Mouse (Mus musculus) MEL (cell line): ENCODE data around the gene Nrxn2. TPM values are rescaled to one million over a fixed set of nuclear protein-coding genes. Genes with fewer than 3 reads are reported as not detected.

ENCODE experiments used
- DNase-seq: peaks from one replicate; pipeline ENCODE4 v3.0.0; 2011; ENCODE audit warnings: low read depth, low spot score
- H3K27ac ChIP-seq: 2 replicates; pipeline ENCODE4 v1.5.1; 2012; ENCODE audit warnings: low read depth, mild to moderate bottlenecking, control low read depth, low read length, moderate library complexity; ENCODE audit not compliant: control insufficient read depth
- H3K27me3 ChIP-seq, 2 experiments: fragments of 150-350 bp in 1 of 2; sonication (generic) in 1 of 2; 2 replicates each; pipeline ENCODE4 v1.6.1; 2012; ENCODE audit warnings: low read length in 2 of 2, mild to moderate bottlenecking in 2 of 2, improper control_type of control experiment in 1 of 2, moderate library complexity in 1 of 2; ENCODE audit not compliant: insufficient read depth in 2 of 2, control insufficient read depth in 1 of 2
- H3K36me3 ChIP-seq, 2 experiments: 2 replicates each; pipeline ENCODE4 v1.6.1; 2012 to 2014; ENCODE audit warnings: low read length in 2 of 2, improper control_type of control experiment in 1 of 2, inconsistent platforms in 1 of 2, mild to moderate bottlenecking in 1 of 2; ENCODE audit not compliant: insufficient read depth in 2 of 2, control insufficient read depth in 1 of 2
- H3K4me1 ChIP-seq, 2 experiments: fragments of 150-350 bp in 1 of 2; sonication (generic) in 1 of 2; 2 replicates each; pipeline ENCODE4 v1.6.1; 2012; ENCODE audit warnings: low read length in 2 of 2, improper control_type of control experiment in 1 of 2, mild to moderate bottlenecking in 1 of 2; ENCODE audit not compliant: insufficient read depth in 2 of 2, control insufficient read depth in 1 of 2
- H3K4me3 ChIP-seq, 2 experiments: fragments of 150-350 bp in 1 of 2; sonication (generic) in 1 of 2; 2 replicates each; pipeline ENCODE4 v1.5.1; 2012; ENCODE audit warnings: low read depth in 2 of 2, low read length in 2 of 2, mild to moderate bottlenecking in 2 of 2, moderate library complexity in 2 of 2, control low read depth in 1 of 2, improper control_type of control experiment in 1 of 2; ENCODE audit not compliant: control insufficient read depth in 1 of 2, insufficient read depth in 1 of 2
- H3K79me2 ChIP-seq: 2 replicates; pipeline ENCODE4 v1.6.1; 2012; ENCODE audit warnings: mild to moderate bottlenecking, low read length, moderate library complexity; ENCODE audit not compliant: control insufficient read depth, poor library complexity, insufficient read depth
- H3K9ac ChIP-seq: 2 replicates; pipeline ENCODE4 v1.6.1; 2012; ENCODE audit warnings: low read depth, mild to moderate bottlenecking, control low read depth, low read length, moderate library complexity; ENCODE audit not compliant: control insufficient read depth, poor library complexity, severe bottlenecking
- H3K9me3 ChIP-seq: fragments of 150-350 bp; sonication (generic); replicated peaks from 2 replicates; pipeline ENCODE4 v1.6.1; 2012; ENCODE audit warnings: mild to moderate bottlenecking, low read length, improper control_type of control experiment, moderate library complexity; ENCODE audit not compliant: insufficient read depth
- CHD2 ChIP-seq: IDR thresholded peaks from 2 replicates; pipeline ENCODE4 v1.6.1; 2011; ENCODE audit warnings: low read length, improper control_type of control experiment
- CTCF ChIP-seq, 3 experiments: IDR thresholded peaks in 2 of 3; conservative IDR thresholded peaks in 1 of 3; 2 replicates each; pipeline ENCODE4 v1.5.1; 2011 to 2012; ENCODE audit warnings: low read length in 3 of 3, low read depth in 2 of 3, mild to moderate bottlenecking in 2 of 3, improper control_type of control experiment in 1 of 3, inconsistent platforms in 1 of 3, mixed read lengths in 1 of 3, moderate library complexity in 1 of 3; ENCODE audit not compliant: control insufficient read depth in 1 of 3, insufficient read depth in 1 of 3, poor library complexity in 1 of 3, severe bottlenecking in 1 of 3
- E2F4 ChIP-seq: IDR thresholded peaks from 2 replicates; pipeline ENCODE4 v1.6.1; 2011; ENCODE audit warnings: low read depth, low read length, improper control_type of control experiment, borderline replicate concordance
- ELF1 ChIP-seq: IDR thresholded peaks from 2 replicates; pipeline ENCODE4 v1.6.1; 2014; ENCODE audit warnings: low read depth, mild to moderate bottlenecking, inconsistent platforms, low read length, improper control_type of control experiment, moderate library complexity
- EP300 ChIP-seq, 2 experiments: IDR thresholded peaks; 2 replicates each; pipeline ENCODE4 v1.6.1; 2011; ENCODE audit warnings: improper control_type of control experiment in 2 of 2, low read length in 2 of 2, low read depth in 1 of 2, mild to moderate bottlenecking in 1 of 2
- GATA1 ChIP-seq: IDR thresholded peaks from 2 replicates; pipeline ENCODE4 v1.6.1; 2011; ENCODE audit warnings: low read depth, low read length, improper control_type of control experiment
- HCFC1 ChIP-seq: IDR thresholded peaks from 2 replicates; pipeline ENCODE4 v1.6.1; 2012; ENCODE audit warnings: low read depth, mild to moderate bottlenecking, inconsistent platforms, low read length, improper control_type of control experiment, moderate library complexity
- KAT2A ChIP-seq: conservative IDR thresholded peaks from 2 replicates; pipeline ENCODE4 v1.6.1; 2012; ENCODE audit warnings: low read depth, low read length, improper control_type of control experiment, inconsistent platforms
- MAFK ChIP-seq: IDR thresholded peaks from 2 replicates; pipeline ENCODE4 v1.6.1; 2011; ENCODE audit warnings: low read depth, mild to moderate bottlenecking, low read length, improper control_type of control experiment, borderline replicate concordance
- MAZ ChIP-seq: IDR thresholded peaks from 2 replicates; pipeline ENCODE4 v1.6.1; 2012; ENCODE audit warnings: low read depth, mild to moderate bottlenecking, inconsistent platforms, low read length, improper control_type of control experiment
- MEF2A ChIP-seq: IDR thresholded peaks from 2 replicates; pipeline ENCODE4 v1.6.1; 2014; ENCODE audit warnings: low read depth, mild to moderate bottlenecking, inconsistent platforms, low read length, improper control_type of control experiment; ENCODE audit not compliant: poor library complexity, insufficient replicate concordance, severe bottlenecking; ENCODE audit errors: extremely low read depth
- MYC ChIP-seq: IDR thresholded peaks from 2 replicates; pipeline ENCODE4 v1.6.1; 2011; ENCODE audit warnings: low read depth, mild to moderate bottlenecking, low read length, improper control_type of control experiment, moderate library complexity
- NRF1 ChIP-seq: IDR thresholded peaks from 2 replicates; pipeline ENCODE4 v1.6.1; 2014; ENCODE audit warnings: low read depth, mild to moderate bottlenecking, inconsistent platforms, low read length, improper control_type of control experiment, moderate library complexity; ENCODE audit not compliant: poor library complexity, insufficient read depth, severe bottlenecking
- POLR2A ChIP-seq, 2 experiments: IDR thresholded peaks; 2 replicates each; pipeline ENCODE4 v1.6.1; 2011 to 2012; ENCODE audit warnings: low read length in 2 of 2, mild to moderate bottlenecking in 2 of 2, control low read depth in 1 of 2, improper control_type of control experiment in 1 of 2, low read depth in 1 of 2, moderate library complexity in 1 of 2; ENCODE audit not compliant: control insufficient read depth in 1 of 2, insufficient read depth in 1 of 2, poor library complexity in 1 of 2
- POLR2AphosphoS2 ChIP-seq: IDR thresholded peaks from 2 replicates; pipeline ENCODE4 v1.6.1; 2011; ENCODE audit warnings: low read length, improper control_type of control experiment
- POLR2AphosphoS5 ChIP-seq: IDR thresholded peaks from 2 replicates; pipeline ENCODE4 v1.6.1; 2012; ENCODE audit warnings: low read depth, borderline replicate concordance, mild to moderate bottlenecking, inconsistent platforms, low read length, moderate library complexity, mixed read lengths
- RCOR1 ChIP-seq: IDR thresholded peaks from 2 replicates; pipeline ENCODE4 v1.6.1; 2012; ENCODE audit warnings: low read depth, mild to moderate bottlenecking, inconsistent platforms, low read length, improper control_type of control experiment
- SIN3A ChIP-seq: IDR thresholded peaks from 2 replicates; pipeline ENCODE4 v1.6.1; 2012; ENCODE audit warnings: low read length, improper control_type of control experiment, inconsistent platforms
- SMC3 ChIP-seq: IDR thresholded peaks from 2 replicates; pipeline ENCODE4 v1.6.1; 2011; ENCODE audit warnings: low read depth, low read length, improper control_type of control experiment
- TAL1 ChIP-seq: IDR thresholded peaks from 2 replicates; pipeline ENCODE4 v1.6.1; 2012; ENCODE audit warnings: mild to moderate bottlenecking, inconsistent platforms, low read length, moderate library complexity, mixed read lengths
- TBP ChIP-seq: IDR thresholded peaks from 2 replicates; pipeline ENCODE4 v1.8.0; 2011; ENCODE audit warnings: low read depth, low read length, improper control_type of control experiment
- UBTF ChIP-seq: IDR thresholded peaks from 2 replicates; pipeline ENCODE4 v1.6.1; 2012; ENCODE audit warnings: low read depth, mild to moderate bottlenecking, inconsistent platforms, low read length, improper control_type of control experiment, moderate library complexity, borderline replicate concordance; ENCODE audit not compliant: insufficient read depth
- ZNF384 ChIP-seq: IDR thresholded peaks from 2 replicates; pipeline ENCODE4 v1.6.1; 2012; ENCODE audit warnings: low read depth, mild to moderate bottlenecking, inconsistent platforms, low read length, improper control_type of control experiment
- polyA plus RNA-seq, 2 experiments: library from polyadenylated mRNA; stranded (reverse) in 1 of 2; unstranded in 1 of 2; fragments of >175 nt in 1 of 2; fragments of >200 nt in 1 of 2; gene quantifications; 2 replicates each; pipeline versions ENCODE4 v1.2.1 to v1.2.4; 2012; ENCODE audit warnings: low replicate concordance in 2 of 2, low read depth in 1 of 2; ENCODE audit not compliant: insufficient read length in 2 of 2, insufficient read depth in 1 of 2, missing spikeins in 1 of 2
- total RNA-seq: library from RNA; depleted of rRNA; stranded (reverse); fragments of 300-350 nt; gene quantifications from 2 replicates; pipeline ENCODE4 v1.2.3, GENCODE M21; 2012

The Nrxn2 gene
- total and polyA plus RNA-seq, 3 experiments: 0.39 to 0.42 TPM; not detected in 1

DNA sequence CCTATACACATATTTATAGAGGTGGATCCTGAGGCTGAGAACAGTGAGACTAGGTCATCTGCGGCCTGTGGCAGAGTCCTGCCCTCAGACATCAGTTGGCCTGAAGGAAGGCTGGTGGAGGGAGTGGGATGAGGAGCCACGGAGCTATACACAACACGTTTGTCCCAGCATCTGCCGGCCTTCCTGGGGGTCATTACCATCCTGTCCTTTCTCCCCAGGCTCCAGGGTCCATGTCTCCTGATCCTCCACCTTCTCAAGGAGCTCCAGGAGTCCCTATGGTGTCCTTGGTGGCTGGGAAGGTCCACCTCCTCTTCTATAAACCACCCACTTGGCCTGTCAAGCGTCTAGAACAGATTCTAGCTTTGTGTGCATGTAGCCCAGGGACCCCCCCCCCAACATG lies 129.3 kb downstream of the Nrxn2 start:
- Histone ChIP-seq H3K36me3 (no peaks in the 10 kb centered on the region; a peak in 1 of 4 replicates), H3K9ac (no peak overlapping the region), H3K4me3 (no peak overlapping the region), H3K4me1 (peaks cover 0 to 10% of the 10 kb centered on the region in 2 experiments; a peak in 1 of 4 replicates), H3K9me3 (no peaks in the 10 kb centered on the region), H3K79me2 (no peaks in the 10 kb centered on the region), H3K27me3 (no peaks in the 10 kb centered on the region; a peak in 1 of 4 replicates), H3K27ac (no peak overlapping the region)
- no peak for DNase-seq
- no peak for TF ChIP-seq CHD2
- TF ChIP-seq SMC3: no peak
- no peak for TF ChIP-seq E2F4
- TF ChIP-seq MAZ: no peak
- no peak for TF ChIP-seq KAT2A
- no peak for TF ChIP-seq TBP
- TF ChIP-seq CTCF (IDR thresholded peaks at IDR 0.05 in 2 of 3, conservative IDR thresholded peaks at IDR 0.05 in 1 of 3; ENCODE audit: control insufficient read depth in 1 of 3, insufficient read depth in 1 of 3, low read depth in 2 of 3, low read length in 3 of 3, poor library complexity in 1 of 3, severe bottlenecking in 1 of 3): no peak
- no peak for TF ChIP-seq RCOR1
- no peak for TF ChIP-seq ELF1
- no peak for TF ChIP-seq POLR2A (IDR thresholded peaks at IDR 0.05; ENCODE audit: control insufficient read depth in 1 of 2, insufficient read depth in 1 of 2, low read depth in 1 of 2, low read length in 2 of 2, poor library complexity in 1 of 2)
- TF ChIP-seq POLR2AphosphoS2: no peak
- no peak for TF ChIP-seq SIN3A
- TF ChIP-seq TAL1: no peak
- no peak for TF ChIP-seq MEF2A
- TF ChIP-seq GATA1: no peak
- no peak for TF ChIP-seq MYC
- no peak for TF ChIP-seq EP300 (IDR thresholded peaks at IDR 0.05; ENCODE audit: low read depth in 1 of 2, low read length in 2 of 2)
- TF ChIP-seq MAFK: no peak

DNA sequence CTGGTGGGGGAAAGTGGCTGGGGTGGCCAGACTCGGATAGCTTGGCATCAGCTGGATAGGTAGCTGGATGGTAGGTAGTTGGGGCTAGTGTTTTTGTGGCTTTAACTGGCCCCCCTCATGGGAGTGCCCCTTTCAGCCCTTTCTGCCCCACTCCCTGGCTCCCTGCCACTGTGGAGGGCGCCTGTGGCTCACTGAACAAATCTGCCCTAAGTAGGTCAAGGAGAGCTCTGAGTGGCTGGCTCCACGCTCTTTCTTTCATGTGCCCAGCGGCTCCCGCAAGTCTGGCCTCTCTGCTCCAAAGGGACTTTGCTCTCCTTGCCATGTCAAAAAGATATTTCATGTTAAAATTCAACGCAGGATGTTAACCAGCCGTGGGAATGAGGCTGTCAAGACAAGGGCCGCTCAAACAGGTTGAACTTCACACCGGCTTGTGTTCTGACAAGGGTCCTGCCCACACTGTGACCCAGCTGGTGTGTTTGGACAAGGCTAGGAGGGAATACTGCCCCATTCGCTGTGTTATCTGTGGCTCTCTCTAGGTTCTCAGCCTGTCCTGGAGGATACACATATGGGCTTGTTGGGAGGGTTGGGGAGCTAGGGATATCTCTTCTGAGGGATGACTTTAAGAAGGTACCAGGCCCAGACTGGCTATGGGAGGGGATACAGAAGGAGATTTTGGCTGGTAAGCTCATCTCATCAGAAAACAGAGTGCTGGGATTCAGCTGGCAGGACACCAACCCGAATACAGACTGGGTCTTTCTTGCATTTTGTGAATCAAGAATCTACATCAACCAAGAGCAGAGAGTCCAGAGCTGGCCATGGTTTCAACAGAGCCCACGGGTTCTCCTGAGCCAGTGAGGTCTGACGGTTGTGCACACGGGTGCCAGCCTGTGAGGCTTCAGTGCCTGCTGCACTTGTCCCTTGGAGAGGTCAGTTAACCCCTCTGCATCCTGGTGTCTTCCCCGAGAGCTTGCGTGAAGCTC lies 130.2 kb downstream of the Nrxn2 start:
- Histone ChIP-seq H3K9me3 (no peaks in the 10 kb centered on the region), H3K36me3 (no peaks in the 10 kb centered on the region; a peak in 1 of 4 replicates), H3K79me2 (no peaks in the 10 kb centered on the region), H3K4me3 (no peak overlapping the region), H3K9ac (no peak overlapping the region)
- TF ChIP-seq UBTF (no peak), MAZ (no peak), ZNF384 (no peak), SIN3A (no peak), HCFC1 (no peak), POLR2AphosphoS5 (no peak), NRF1 (no peak), TAL1 (no peak), KAT2A (no peak), POLR2A (IDR thresholded peaks at IDR 0.05; ENCODE audit: control insufficient read depth in 1 of 2, insufficient read depth in 1 of 2, low read depth in 1 of 2, low read length in 2 of 2, poor library complexity in 1 of 2) (no peak)
- TF ChIP-seq, all 39 proteins: peak for 0
- no peaks in the 10 kb centered on the region; a peak in 1 of 4 replicates for H3K27me3 ChIP-seq
- H3K27ac ChIP-seq: no peak overlapping the region
- peaks cover 0 to 10% of the 10 kb centered on the region in 2 experiments; a peak in 1 of 4 replicates for H3K4me1 ChIP-seq
- no peak for DNase-seq
